ENCODE assay signal across 18 mouse cellular contexts in the genomic region with DNA sequence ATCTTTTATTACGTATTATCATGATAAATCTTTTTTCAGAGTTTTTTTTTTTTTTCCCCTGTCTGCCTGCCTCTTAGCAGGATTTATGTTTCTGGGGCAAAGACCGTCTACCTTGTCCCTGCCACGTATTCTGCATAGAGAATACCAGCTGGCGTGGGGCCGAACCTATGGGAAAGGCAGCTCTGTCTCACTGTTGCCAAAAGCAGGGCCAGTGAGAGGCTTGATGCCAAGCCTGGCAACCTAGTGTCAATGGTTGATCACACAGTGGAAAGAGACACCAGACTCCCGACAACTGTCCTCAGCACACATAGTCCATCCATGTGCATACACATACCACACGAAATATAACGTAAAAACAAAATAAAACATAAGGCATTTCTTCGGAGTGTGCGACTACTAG. TPM values are rescaled to one million over a fixed set of nuclear protein-coding genes. Genes with fewer than 3 reads are reported as not detected.
A peak's percentile ranks its signal among the peaks of the same experiment; 100 is the strongest.
DNase-seq lines count a peak whose midpoint lies in the region; ATAC-seq lines count a peak whose summit lies in the region.
"Had no signal": no experiment of that assay in that cellular context is flagged by ENCODE, and none has a peak within 500 bp of the region (broad histone marks: within the 10 kb centered on the region; RNA-seq: fewer than 3 reads in every experiment).

No protein-coding gene starts in this region.

- peak; percentile 56 for ATAC-seq in hindbrain, embryonic 16.5 days
- peak; percentile 19; the same call in 1 of the 2 replicates for ATAC-seq in neural tube, embryonic 13.5 days (ENCODE audit: low read depth)
- no peak; the same call in 1 of the 2 replicates for ATAC-seq in neural tube, embryonic 15.5 days (ENCODE audit: low FRiP score)
- ATAC-seq: intestine, embryonic 15.5 days; lung, postnatal 0 days had no signal

- peaks cover 5% of the 10 kb centered on the region; the same call in 1 of the 2 replicates for H3K4me1 ChIP-seq in hindbrain, embryonic 16.5 days (ENCODE audit: control insufficient read depth, insufficient read depth, low read depth, low read length)
- peaks cover 11% of the 10 kb centered on the region; the same call in 1 of the 2 replicates for H3K4me1 ChIP-seq in hindbrain, embryonic 10.5 days (replicated peaks)
- H3K4me1 ChIP-seq in neural tube, embryonic 13.5 days (replicated peaks), result peaks cover 13% of the 10 kb centered on the region
- peaks cover 16% of the 10 kb centered on the region for H3K4me1 ChIP-seq in neural tube, embryonic 15.5 days
- H3K4me1 ChIP-seq: embryonic facial prominence, embryonic 12.5 days; megakaryocyte, embryonic 14.5 days had no signal

- 83% methylated on average over 10 of the region's 10 CpGs for WGBS in hindbrain, embryonic 16.5 days
- 93% methylated on average over 10 of the region's 10 CpGs for WGBS in hindbrain, embryonic 10.5 days
- 86% methylated on average over 10 of the region's 10 CpGs for WGBS in neural tube, embryonic 13.5 days
- WGBS in neural tube, embryonic 15.5 days, result 78% methylated on average over 10 of the region's 10 CpGs

- no peaks in the 10 kb centered on the region for H3K9me3 ChIP-seq in hindbrain, embryonic 16.5 days (ENCODE audit: control insufficient read depth, low read length)
- H3K9me3 ChIP-seq in hindbrain, embryonic 10.5 days, result no peaks in the 10 kb centered on the region
- H3K9me3 ChIP-seq in neural tube, embryonic 13.5 days, result no peaks in the 10 kb centered on the region
- H3K9me3 ChIP-seq in neural tube, embryonic 15.5 days (replicated peaks), result no peaks in the 10 kb centered on the region
- H3K9me3 ChIP-seq: embryonic facial prominence, embryonic 12.5 days; G1E; intestine, embryonic 15.5 days; megakaryocyte, embryonic 14.5 days; stomach, embryonic 15.5 days had no signal

- no peak overlapping the region for H3K4me2 ChIP-seq in hindbrain, embryonic 16.5 days (ENCODE audit: low read length)
- no peak overlapping the region for H3K4me2 ChIP-seq in neural tube, embryonic 13.5 days
- no peak overlapping the region for H3K4me2 ChIP-seq in neural tube, embryonic 15.5 days
- H3K4me2 ChIP-seq: embryonic facial prominence, embryonic 12.5 days; intestine, embryonic 15.5 days; stomach, embryonic 15.5 days had no signal

- no peak overlapping the region for H3K4me3 ChIP-seq in hindbrain, embryonic 16.5 days (ENCODE audit: low read length)
- H3K4me3 ChIP-seq in hindbrain, embryonic 10.5 days, result no peak overlapping the region
- no peak overlapping the region for H3K4me3 ChIP-seq in neural tube, embryonic 13.5 days
- H3K4me3 ChIP-seq in neural tube, embryonic 15.5 days (replicated peaks), result no peak overlapping the region
- H3K4me3 ChIP-seq: embryonic facial prominence, embryonic 12.5 days; intestine, embryonic 15.5 days; megakaryocyte, embryonic 14.5 days; stomach, embryonic 15.5 days had no signal

- no peak overlapping the region for H3K27ac ChIP-seq in hindbrain, embryonic 16.5 days (ENCODE audit: low read depth, low read length)
- H3K27ac ChIP-seq in hindbrain, embryonic 10.5 days, result no peak overlapping the region
- no peak overlapping the region for H3K27ac ChIP-seq in neural tube, embryonic 13.5 days (replicated peaks)
- H3K27ac ChIP-seq in neural tube, embryonic 15.5 days (replicated peaks), result no peak overlapping the region
- H3K27ac ChIP-seq: embryonic facial prominence, embryonic 12.5 days; intestine, embryonic 15.5 days; liver, embryonic 14.5 days; stomach, embryonic 15.5 days had no signal

- no peak for DNase-seq in hindbrain, embryonic 10.5 days (ENCODE audit: low spot score)
- peak; percentile 73 to 76 for DNase-seq in cerebellum, adult 18-20 months
- DNase-seq in thymus, postnatal 0 days (ENCODE audit: low spot score), result no peak
- no peak for DNase-seq in MN1 (ENCODE audit: low spot score)
- DNase-seq: adrenal gland, postnatal 36 days; kidney, postnatal 36 days; spleen, adult 18-20 months; thymus, postnatal 36 days had no signal

- 0 out of 2 replicates have a peak, but pooled peaks cover 2% of the 10 kb centered on the region for H3K36me3 ChIP-seq in hindbrain, embryonic 16.5 days (ENCODE audit: control insufficient read depth, insufficient read depth, low read length)
- H3K36me3 ChIP-seq in hindbrain, embryonic 10.5 days, result peaks cover 17% of the 10 kb centered on the region
- peaks cover 10% of the 10 kb centered on the region; the same call in 1 of the 2 replicates for H3K36me3 ChIP-seq in neural tube, embryonic 13.5 days
- H3K36me3 ChIP-seq in neural tube, embryonic 15.5 days, result peaks cover 8% of the 10 kb centered on the region
- H3K36me3 ChIP-seq: embryonic facial prominence, embryonic 12.5 days; intestine, embryonic 15.5 days; stomach, embryonic 15.5 days had no signal

- H3K27me3 ChIP-seq in hindbrain, embryonic 16.5 days (replicated peaks; ENCODE audit: control insufficient read depth, insufficient read depth, low read length), result no peaks in the 10 kb centered on the region
- no peaks in the 10 kb centered on the region for H3K27me3 ChIP-seq in hindbrain, embryonic 10.5 days (ENCODE audit: insufficient read depth, poor library complexity, severe bottlenecking)
- no peaks in the 10 kb centered on the region for H3K27me3 ChIP-seq in neural tube, embryonic 13.5 days
- H3K27me3 ChIP-seq in neural tube, embryonic 15.5 days (replicated peaks), result no peaks in the 10 kb centered on the region
- H3K27me3 ChIP-seq: embryonic facial prominence, embryonic 12.5 days; intestine, embryonic 15.5 days; megakaryocyte, embryonic 14.5 days; stomach, embryonic 15.5 days had no signal

- no peak overlapping the region for H3K9ac ChIP-seq in hindbrain, embryonic 16.5 days (ENCODE audit: low read depth, low read length)
- H3K9ac ChIP-seq in neural tube, embryonic 13.5 days, result no peak overlapping the region
- H3K9ac ChIP-seq in neural tube, embryonic 15.5 days (replicated peaks), result no peak overlapping the region
- H3K9ac ChIP-seq: embryonic facial prominence, embryonic 12.5 days; intestine, embryonic 15.5 days; liver, embryonic 14.5 days; stomach, embryonic 15.5 days had no signal

RNA-seq across cellular contexts. Expression of gene Sgsm2, which starts 13.8 kb away (rescaled TPM):
- 25.1 and 27.2 TPM in 2 replicates for polyA plus RNA-seq in hindbrain, embryonic 16.5 days (2015; fragmentation: Nextera tagmentation; extraction: Ambion mirVana)
- polyA plus RNA-seq in hindbrain, embryonic 10.5 days (2016; fragmentation: Nextera tagmentation; extraction: Ambion mirVana), result 7.8 and 10.7 TPM in 2 replicates
- 17.1 and 19.7 TPM in 2 replicates for polyA plus RNA-seq in neural tube, embryonic 13.5 days (2015; fragmentation: Nextera tagmentation; extraction: Ambion mirVana)
- polyA plus RNA-seq in neural tube, embryonic 15.5 days (2015; fragmentation: Nextera tagmentation; extraction: Ambion mirVana), result 24.1 and 27.3 TPM in 2 replicates
- 2.2 and 3.1 TPM in 2 replicates for polyA plus RNA-seq in thymus, postnatal 0 days (2015; fragmentation: Nextera tagmentation; extraction: Ambion mirVana)

RNA-seq across cellular contexts. Expression of gene Tsr1, which starts 14.8 kb away (rescaled TPM):
- polyA plus RNA-seq in hindbrain, embryonic 16.5 days (2015; fragmentation: Nextera tagmentation; extraction: Ambion mirVana), result 26.1 and 29.6 TPM in 2 replicates
- polyA plus RNA-seq in hindbrain, embryonic 10.5 days (2016; fragmentation: Nextera tagmentation; extraction: Ambion mirVana), result 35.9 and 47.5 TPM in 2 replicates
- 30.2 and 31.9 TPM in 2 replicates for polyA plus RNA-seq in neural tube, embryonic 13.5 days (2015; fragmentation: Nextera tagmentation; extraction: Ambion mirVana)
- polyA plus RNA-seq in neural tube, embryonic 15.5 days (2015; fragmentation: Nextera tagmentation; extraction: Ambion mirVana), result 28.1 and 32.8 TPM in 2 replicates
- polyA plus RNA-seq in thymus, postnatal 0 days (2015; fragmentation: Nextera tagmentation; extraction: Ambion mirVana), result 39.5 and 41.4 TPM in 2 replicates

RNA-seq across cellular contexts. Expression of gene Smg6, which starts 42.5 kb away (rescaled TPM):
- polyA plus RNA-seq in hindbrain, embryonic 16.5 days (2015; fragmentation: Nextera tagmentation; extraction: Ambion mirVana), result 11.6 and 14.0 TPM in 2 replicates
- polyA plus RNA-seq in hindbrain, embryonic 10.5 days (2016; fragmentation: Nextera tagmentation; extraction: Ambion mirVana), result 18.7 and 19.2 TPM in 2 replicates
- polyA plus RNA-seq in neural tube, embryonic 13.5 days (2015; fragmentation: Nextera tagmentation; extraction: Ambion mirVana), result 17.4 and 19.1 TPM in 2 replicates
- 13.3 and 14.3 TPM in 2 replicates for polyA plus RNA-seq in neural tube, embryonic 15.5 days (2015; fragmentation: Nextera tagmentation; extraction: Ambion mirVana)
- polyA plus RNA-seq in thymus, postnatal 0 days (2015; fragmentation: Nextera tagmentation; extraction: Ambion mirVana), result 14.4 and 15.8 TPM in 2 replicates

RNA-seq across cellular contexts. Expression of gene Srr, which starts 42.6 kb away (rescaled TPM):
- polyA plus RNA-seq in hindbrain, embryonic 16.5 days (2015; fragmentation: Nextera tagmentation; extraction: Ambion mirVana), result 39.5 and 42.9 TPM in 2 replicates
- 17.6 and 24.4 TPM in 2 replicates for polyA plus RNA-seq in hindbrain, embryonic 10.5 days (2016; fragmentation: Nextera tagmentation; extraction: Ambion mirVana)
- polyA plus RNA-seq in neural tube, embryonic 13.5 days (2015; fragmentation: Nextera tagmentation; extraction: Ambion mirVana), result 34.9 and 36.5 TPM in 2 replicates
- 38.0 and 38.1 TPM in 2 replicates for polyA plus RNA-seq in neural tube, embryonic 15.5 days (2015; fragmentation: Nextera tagmentation; extraction: Ambion mirVana)
- polyA plus RNA-seq in thymus, postnatal 0 days (2015; fragmentation: Nextera tagmentation; extraction: Ambion mirVana), result 9.7 and 12.5 TPM in 2 replicates

RNA-seq across cellular contexts. Expression of gene Mnt, which starts 52.4 kb away (rescaled TPM):
- 7.3 and 8.4 TPM in 2 replicates for polyA plus RNA-seq in hindbrain, embryonic 16.5 days (2015; fragmentation: Nextera tagmentation; extraction: Ambion mirVana)
- polyA plus RNA-seq in hindbrain, embryonic 10.5 days (2016; fragmentation: Nextera tagmentation; extraction: Ambion mirVana), result 5.4 and 7.4 TPM in 2 replicates
- polyA plus RNA-seq in neural tube, embryonic 13.5 days (2015; fragmentation: Nextera tagmentation; extraction: Ambion mirVana), result 8.4 and 8.9 TPM in 2 replicates
- 7.0 and 7.3 TPM in 2 replicates for polyA plus RNA-seq in neural tube, embryonic 15.5 days (2015; fragmentation: Nextera tagmentation; extraction: Ambion mirVana)
- 4.9 and 5.8 TPM in 2 replicates for polyA plus RNA-seq in thymus, postnatal 0 days (2015; fragmentation: Nextera tagmentation; extraction: Ambion mirVana)

Comparison
In these comparisons a context has a peak if more than half of its experiments do, and no peak if none do; other contexts are left out.
1. DNase-seq: peak in cerebellum, adult 18-20 months (2 of 2); none in hindbrain, embryonic 10.5 days (single experiment), thymus, postnatal 0 days (single experiment) and MN1 (single experiment).